Mouse (Mus musculus) Patski (cell line): ENCODE data around the gene Smarca1. TPM values are rescaled to one million over a fixed set of nuclear protein-coding genes. Genes with fewer than 3 reads are reported as not detected.
A peak's percentile ranks its signal among the peaks of the same experiment; 100 is the strongest.

Experiments
- ATAC-seq: fragments of 100-300 bp; one replicate; pipeline ENCODE4 v1.8.0; 2021
- CTCF ChIA-PET: fragments of 350-600 bp; sonication (Branson Sonifier 250); formaldehyde crosslinking; loops from one replicate; lab custom pipeline; 2022; ENCODE audit warnings: inconsistent platforms; lab: Charles Lee
- POLR2A ChIA-PET: fragments of 350-600 bp; sonication (Branson Sonifier 250); formaldehyde crosslinking; loops from one replicate; lab custom pipeline; 2022; ENCODE audit warnings: antibody characterized with exemption, inconsistent platforms; lab: Charles Lee
- DNase-seq: peaks from one replicate; pipeline ENCODE4 v3.0.0-alpha.2; 2011; ENCODE audit warnings: low read depth, low spot score
- H3K27me3 ChIP-seq: fragments of 371-371 bp; one replicate; pipeline ENCODE4 v1.5.1; 2021
- CTCF ChIP-seq: fragments of 100-300 bp; IDR thresholded peaks from one replicate; pipeline ENCODE4 v1.5.1; 2021
- in situ Hi-C: fragments of 300-500 bp; cut with MboI; formaldehyde crosslinking; loops from 3 replicates; pipeline ENCODE4 v1.11.1; 2018; ENCODE audit warnings: low pct_unique_long_range_greater_than_20kb, mixed read lengths
- polyA plus RNA-seq: library from polyadenylated mRNA; unstranded; gene quantifications from one replicate; pipeline ENCODE4 v1.2.3, GENCODE M21; 2021

The Smarca1 gene
- polyA plus RNA-seq, 1 experiment from 2014 or later, result 0.04 TPM

DNA sequence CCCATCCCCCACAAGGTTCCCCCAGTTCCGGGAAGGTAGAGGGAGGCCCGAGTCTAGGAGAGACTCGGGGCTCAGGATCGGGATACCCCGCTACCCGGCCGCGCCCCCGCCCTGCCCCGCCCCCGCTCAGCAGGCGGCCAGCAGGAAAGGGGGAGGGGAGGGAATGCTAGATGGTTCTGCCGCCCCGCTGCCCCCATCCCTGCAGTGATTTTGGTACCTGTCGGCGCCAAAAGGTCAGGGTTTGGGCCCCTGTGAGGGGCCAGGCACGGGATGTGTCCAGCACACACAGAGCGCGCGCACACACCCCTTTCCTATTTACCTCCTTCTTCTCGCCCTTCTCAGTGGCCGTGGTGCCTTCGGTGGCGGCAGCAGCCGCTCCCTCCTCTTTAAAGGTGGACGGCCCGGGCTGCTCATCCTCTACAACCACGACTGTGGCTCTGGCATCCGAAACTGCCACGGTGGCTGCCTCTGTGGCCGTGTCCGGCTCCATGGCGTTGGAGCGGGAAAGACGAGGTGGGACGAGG lies 805 bp downstream of the Smarca1 start:
- DNase-seq, result no peak
- TF ChIP-seq CTCF, result no peak

GRCm38 (mm10) chrX:47891243-47891906 lies 1.4 kb downstream of the Smarca1 start:
- no peak for ATAC-seq
- no peak for TF ChIP-seq CTCF
- in situ Hi-C loops, result no loop called here
- CTCF ChIA-PET, result no interaction called here
- POLR2A ChIA-PET, result no interaction called here
- DNase-seq, result no peak
- H3K27me3 ChIP-seq, result peaks cover 60% of the 10 kb centered on the region

More for the DNA sequence above, 805 bp downstream of the Smarca1 start:
- POLR2A ChIA-PET, result no interaction called here
- H3K27me3 ChIP-seq, result peaks cover 57% of the 10 kb centered on the region
- CTCF ChIA-PET, result no interaction called here
- in situ Hi-C loops, result no loop called here
- peak; percentile 73 for ATAC-seq

DNA sequence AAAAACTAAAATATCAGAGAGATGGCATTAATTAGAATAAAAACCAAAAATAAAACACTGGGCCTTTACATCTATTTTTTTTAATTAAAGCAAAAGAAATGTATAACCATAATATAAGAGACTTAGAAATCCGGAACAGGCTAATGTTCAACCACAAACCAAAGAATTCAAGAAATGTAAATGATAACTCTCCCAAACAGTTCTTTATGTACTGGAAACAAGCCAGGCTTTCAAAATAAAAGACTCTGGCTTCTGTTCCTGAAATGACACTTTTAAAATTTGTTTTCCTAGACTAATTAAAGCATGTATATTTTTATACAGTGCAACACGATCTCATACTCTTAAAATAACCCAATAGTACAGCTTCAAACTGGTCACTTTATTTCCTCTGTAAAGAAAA lies 5.4 kb downstream of the Smarca1 start:
- ATAC-seq (no peak), DNase-seq (no peak)
- TF ChIP-seq CTCF, result no peak
- peaks cover 57% of the 10 kb centered on the region for H3K27me3 ChIP-seq
- in situ Hi-C loops, result no loop called here
- POLR2A ChIA-PET, result no interaction called here
- CTCF ChIA-PET, result no interaction called here

- DNase-seq (no peak), ATAC-seq (no peak)
- peaks cover 66% of the 10 kb centered on the region for H3K27me3 ChIP-seq
- CTCF ChIA-PET, result no interaction called here
- in situ Hi-C loops, result no loop called here
- TF ChIP-seq CTCF, result no peak
- POLR2A ChIA-PET, result no interaction called here
Observed at GRCm38 (mm10) chrX:47882813-47883212, 10.0 kb downstream of the Smarca1 start.

- no peak for DNase-seq
- POLR2A ChIA-PET, result no interaction called here
- CTCF ChIA-PET, result no interaction called here
- no peak for TF ChIP-seq CTCF
- ATAC-seq, result no peak
- in situ Hi-C loops, result no loop called here
- peaks cover 67% of the 10 kb centered on the region for H3K27me3 ChIP-seq
Observed at GRCm38 (mm10) chrX:47880052-47880451, 12.7 kb downstream of the Smarca1 start.

DNA sequence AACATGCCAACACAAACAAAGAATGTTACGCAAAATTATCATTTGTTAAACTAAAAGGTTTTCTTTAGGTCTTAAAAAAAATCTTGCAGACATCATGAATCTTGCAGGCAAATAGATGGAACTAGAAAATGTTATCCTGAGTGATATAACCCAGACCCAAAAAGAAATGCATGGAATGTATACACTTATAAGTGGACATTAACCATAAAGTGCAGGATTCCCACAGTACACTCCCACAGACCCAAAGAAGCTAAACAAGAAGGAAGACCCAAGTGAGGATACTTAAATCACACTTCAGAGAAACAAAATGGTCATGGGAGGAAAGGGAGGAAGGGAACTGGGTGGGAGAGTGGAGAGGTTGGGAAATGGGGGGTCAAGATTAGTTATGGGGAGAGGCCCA lies 34.2 kb downstream of the Smarca1 start:
- CTCF ChIA-PET, result no interaction called here
- POLR2A ChIA-PET, result no interaction called here
- no peak for DNase-seq
- in situ Hi-C loops, result no loop called here
- ATAC-seq, result no peak
- no peak for TF ChIP-seq CTCF
- H3K27me3 ChIP-seq, result peaks cover 71% of the 10 kb centered on the region

- no peak for DNase-seq
- CTCF ChIA-PET, result no interaction called here
- in situ Hi-C loops, result no loop called here
- peaks cover 31% of the 10 kb centered on the region for H3K27me3 ChIP-seq
- ATAC-seq, result no peak
- POLR2A ChIA-PET, result no interaction called here
- TF ChIP-seq CTCF, result no peak
Observed at GRCm38 (mm10) chrX:47835835-47836195, 57.0 kb downstream of the Smarca1 start.

DNA sequence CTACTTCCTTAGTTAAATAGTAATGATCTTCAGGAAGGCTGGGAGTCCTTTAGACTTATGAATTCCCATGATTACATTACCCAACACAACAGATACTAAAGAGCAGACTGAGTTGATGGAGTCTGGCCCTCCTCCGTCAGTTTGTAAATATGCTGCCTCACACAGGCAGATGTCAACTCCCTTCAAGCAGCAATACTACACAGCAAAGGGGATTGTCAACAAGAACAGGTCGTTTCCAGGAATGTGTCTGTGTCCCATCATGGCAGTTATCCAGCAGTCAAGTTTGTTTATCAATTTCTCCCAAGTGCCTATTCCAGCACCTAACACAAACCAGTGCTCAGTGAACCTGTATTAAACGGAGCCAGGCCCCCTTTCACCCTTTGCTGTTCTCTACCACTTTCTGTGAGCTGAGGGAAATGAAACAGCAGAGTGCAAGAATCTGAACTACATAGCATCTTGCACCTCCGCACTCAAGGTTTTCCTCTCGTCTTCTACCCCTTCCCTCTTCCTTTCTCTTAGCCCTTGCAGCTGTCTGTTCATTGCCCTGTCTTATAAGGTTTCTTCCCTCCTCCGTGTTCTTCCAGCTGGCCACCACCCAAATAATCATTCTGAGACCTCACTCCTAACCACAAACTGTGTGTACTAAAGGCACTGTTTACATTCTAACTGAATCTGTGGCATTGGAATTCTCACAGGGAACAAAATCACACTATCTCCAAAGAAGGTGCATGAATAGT lies 57.5 kb downstream of the Smarca1 start:
- ATAC-seq, result no peak
- ChIA-PET POLR2A (no interaction called here), CTCF (no interaction called here)
- in situ Hi-C loops, result no loop called here
- no peak for DNase-seq
- H3K27me3 ChIP-seq, result peaks cover 27% of the 10 kb centered on the region
- TF ChIP-seq CTCF, result no peak

DNA sequence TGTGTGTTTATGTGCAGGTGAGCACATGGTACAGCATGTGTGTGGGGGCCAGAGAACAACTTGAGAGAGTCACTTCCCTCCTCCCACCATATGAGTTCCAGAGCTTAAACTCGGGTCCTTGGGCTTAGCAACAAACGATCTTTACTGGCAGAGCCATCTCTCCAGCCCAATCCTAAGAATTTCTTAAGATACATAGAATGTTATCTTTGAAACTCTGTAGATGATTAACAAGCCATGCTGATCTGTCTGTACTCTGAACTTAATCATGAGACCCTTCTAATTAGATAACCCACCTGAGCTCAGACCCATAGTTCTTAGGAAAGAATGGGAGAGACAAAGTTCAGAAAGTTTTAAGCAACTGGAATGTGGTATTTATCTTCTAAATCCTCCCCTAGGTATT lies 59.3 kb downstream of the Smarca1 start:
- peaks cover 42% of the 10 kb centered on the region for H3K27me3 ChIP-seq
- DNase-seq (no peak), ATAC-seq (no peak)
- no peak for TF ChIP-seq CTCF
- ChIA-PET CTCF (interaction anchor here (1.9 kb wide), 1 partner anchor 14 kb away, joined by 5 read pairs; no protein-coding TSS in a partner anchor), POLR2A (no interaction called here)
- in situ Hi-C loops, result no loop called here

GRCm38 (mm10) chrX:47820566-47820965 lies 72.2 kb downstream of the Smarca1 start:
- TF ChIP-seq CTCF, result peak; percentile 30
- DNase-seq, result no peak
- CTCF ChIA-PET, result no interaction called here
- in situ Hi-C loops, result no loop called here
- POLR2A ChIA-PET, result no interaction called here
- ATAC-seq, result no peak
- peaks cover 76% of the 10 kb centered on the region for H3K27me3 ChIP-seq

- DNase-seq (no peak), ATAC-seq (no peak)
- peaks cover 69% of the 10 kb centered on the region for H3K27me3 ChIP-seq
- no peak for TF ChIP-seq CTCF
- POLR2A ChIA-PET, result no interaction called here
- CTCF ChIA-PET, result no interaction called here
- in situ Hi-C loops, result no loop called here
Observed at GRCm38 (mm10) chrX:47808717-47809116, 84.1 kb downstream of the Smarca1 start.
